Mouse (Mus musculus) heart, embryonic 13.5 days (tissue): ENCODE measurements around the gene Hadh. TPM values are rescaled to one million over a fixed set of nuclear protein-coding genes. Genes with fewer than 3 reads are reported as not detected.

Source experiments
- ATAC-seq: fragments of 200-750 bp; cut with Nextera tagmentation; 2 replicates; pipeline ENCODE4 v1.8.0; 2017; ENCODE audit warnings: moderate TSS enrichment; ENCODE audit not compliant: insufficient number of reproducible peaks, low FRiP score, low TSS enrichment; ENCODE audit errors: extremely low read depth
- H3K27ac ChIP-seq: fragments of 300-500 bp; sonication (generic); replicated peaks from 2 replicates; pipeline ENCODE4 v1.5.1; 2015; ENCODE audit warnings: moderate library complexity, mild to moderate bottlenecking, inconsistent platforms
- H3K27me3 ChIP-seq: fragments of 300-500 bp; sonication (generic); replicated peaks from 2 replicates; pipeline ENCODE4 v1.6.1; 2015; ENCODE audit warnings: mild to moderate bottlenecking, inconsistent platforms
- H3K36me3 ChIP-seq: fragments of 300-500 bp; sonication (generic); 2 replicates; pipeline ENCODE4 v1.6.1; 2015; ENCODE audit warnings: mild to moderate bottlenecking, inconsistent platforms
- H3K4me1 ChIP-seq: fragments of 300-500 bp; sonication (generic); 2 replicates; pipeline ENCODE4 v1.6.1; 2015; ENCODE audit warnings: inconsistent platforms
- H3K4me2 ChIP-seq: fragments of 300-500 bp; sonication (generic); 2 replicates; pipeline ENCODE4 v1.6.1; 2015; ENCODE audit warnings: inconsistent platforms, mild to moderate bottlenecking, moderate library complexity
- H3K4me3 ChIP-seq: fragments of 300-500 bp; sonication (generic); 2 replicates; pipeline ENCODE4 v1.5.1; 2015; ENCODE audit warnings: moderate library complexity, mild to moderate bottlenecking, inconsistent platforms
- H3K9ac ChIP-seq: fragments of 300-500 bp; sonication (generic); 2 replicates; pipeline ENCODE4 v1.6.1; 2015; ENCODE audit warnings: inconsistent platforms, mild to moderate bottlenecking, moderate library complexity
- H3K9me3 ChIP-seq: fragments of 300-500 bp; sonication (generic); 2 replicates; pipeline ENCODE4 v1.6.1; 2016; ENCODE audit warnings: inconsistent platforms
- WGBS: fragments of 180-500 bp; shearing (Covaris S2); methylation state at CpG from one replicate; pipeline ENCODE4 v1.1.7; 2015; ENCODE audit warnings: mixed read lengths; 5-methylcytosine and 5-hydroxymethylcytosine counted together
- polyA plus RNA-seq: library from polyadenylated mRNA; unstranded; fragments of >200 nt; fragmentation: Nextera tagmentation; extraction: Ambion mirVana; gene quantifications from 2 replicates; pipeline ENCODE4 v1.2.1, GENCODE M21; 2015

Hadh gene
- polyA plus RNA-seq, 1 experiment from 2014 or later = 138 TPM

GRCm38 (mm10) chr3:131302452-131303319 is 30.8 kb upstream of the Hadh start, which contains the start of gene Cyp2u1:
TSS of gene Cyp2u1 (minus strand) at chr3:131303227.
- H3K36me3 ChIP-seq = peaks cover 1% of the 10 kb centered on the region
- peak within 1 kb of the TSS; percentile 86 for H3K9ac ChIP-seq
- peak within 1 kb of the TSS; percentile 84 for H3K4me3 ChIP-seq
- H3K27me3 ChIP-seq = 0 out of 2 replicates have a peak, but pooled peaks cover 10% of the 10 kb centered on the region
- WGBS = under 1% methylated on average over 71 of the region's 71 CpGs
- peak; percentile 91 for ATAC-seq
- 0 out of 2 replicates have a peak, but pooled peaks cover under 1% of the 10 kb centered on the region for H3K9me3 ChIP-seq
- peaks cover 12% of the 10 kb centered on the region for H3K4me1 ChIP-seq
- H3K27ac ChIP-seq = peak within 1 kb of the TSS; percentile 87
- peak within 1 kb of the TSS; percentile 99 for H3K4me2 ChIP-seq

DNA sequence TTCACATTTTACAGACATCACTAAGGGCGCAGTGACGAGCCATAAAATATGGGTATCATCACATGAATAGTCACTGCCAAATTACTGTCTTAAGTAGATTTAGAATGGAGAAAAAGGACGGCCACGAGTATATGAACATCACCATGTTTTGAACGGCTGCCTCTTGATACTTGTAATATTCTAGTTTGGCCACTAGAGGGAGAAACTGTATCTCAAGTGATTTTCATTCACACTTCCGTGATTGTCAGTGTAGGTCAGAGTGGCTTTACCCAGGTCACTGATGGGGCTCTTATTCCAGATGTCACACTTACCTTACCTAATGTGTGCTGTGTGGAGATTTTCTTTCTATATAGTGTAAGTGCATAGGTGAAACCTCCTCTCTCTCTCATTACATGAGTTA is 28.0 kb upstream of the Hadh start:
- no peaks in the 10 kb centered on the region for H3K9me3 ChIP-seq
- WGBS = 9% methylated on average over 6 of the region's 6 CpGs

GRCm38 (mm10) chr3:131299078-131299477 is 27.2 kb upstream of the Hadh start:
- H3K9me3 ChIP-seq = no peaks in the 10 kb centered on the region
- H3K9ac ChIP-seq = no peak overlapping the region
- peaks cover 38% of the 10 kb centered on the region for H3K4me1 ChIP-seq
- no peak overlapping the region for H3K27ac ChIP-seq
- H3K36me3 ChIP-seq = peaks cover 5% of the 10 kb centered on the region
- H3K27me3 ChIP-seq = 0 out of 2 replicates have a peak, but pooled peaks cover 6% of the 10 kb centered on the region
- no peak overlapping the region for H3K4me2 ChIP-seq
- no peak overlapping the region for H3K4me3 ChIP-seq
- 70% methylated on average over 9 of the region's 9 CpGs for WGBS
- no peak for ATAC-seq

More for the DNA sequence above, 28.0 kb upstream of the Hadh start:
- H3K27ac ChIP-seq = no peak overlapping the region
- H3K4me3 ChIP-seq = no peak overlapping the region
- H3K36me3 ChIP-seq = peaks cover 5% of the 10 kb centered on the region
- H3K27me3 ChIP-seq = 0 out of 2 replicates have a peak, but pooled peaks cover 10% of the 10 kb centered on the region
- no peak overlapping the region for H3K4me2 ChIP-seq
- no peak overlapping the region for H3K9ac ChIP-seq
- peaks cover 37% of the 10 kb centered on the region for H3K4me1 ChIP-seq
- ATAC-seq = no peak

DNA sequence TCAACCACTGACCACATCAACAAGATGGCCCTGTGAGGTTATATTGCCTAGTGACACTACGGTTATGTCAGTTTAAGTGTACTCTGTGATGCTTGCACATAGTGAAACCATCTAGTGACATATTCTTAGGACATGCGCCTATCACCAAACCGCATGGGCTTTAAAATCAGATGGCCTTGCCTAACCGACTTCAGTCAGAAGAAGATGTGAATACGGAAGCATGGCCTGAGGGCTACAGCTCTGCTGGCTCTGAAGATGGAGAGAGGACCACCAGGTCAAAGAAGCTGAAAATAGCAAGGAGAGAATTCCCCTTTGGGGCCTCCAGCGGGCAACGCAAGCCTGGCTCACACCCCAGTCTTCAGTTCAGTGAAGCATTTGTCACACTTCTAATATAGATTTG is 25.0 kb upstream of the Hadh start:
- H3K9me3 ChIP-seq = no peaks in the 10 kb centered on the region
- 83% methylated on average over 7 of the region's 7 CpGs for WGBS
- H3K27ac ChIP-seq = no peak overlapping the region

DNA sequence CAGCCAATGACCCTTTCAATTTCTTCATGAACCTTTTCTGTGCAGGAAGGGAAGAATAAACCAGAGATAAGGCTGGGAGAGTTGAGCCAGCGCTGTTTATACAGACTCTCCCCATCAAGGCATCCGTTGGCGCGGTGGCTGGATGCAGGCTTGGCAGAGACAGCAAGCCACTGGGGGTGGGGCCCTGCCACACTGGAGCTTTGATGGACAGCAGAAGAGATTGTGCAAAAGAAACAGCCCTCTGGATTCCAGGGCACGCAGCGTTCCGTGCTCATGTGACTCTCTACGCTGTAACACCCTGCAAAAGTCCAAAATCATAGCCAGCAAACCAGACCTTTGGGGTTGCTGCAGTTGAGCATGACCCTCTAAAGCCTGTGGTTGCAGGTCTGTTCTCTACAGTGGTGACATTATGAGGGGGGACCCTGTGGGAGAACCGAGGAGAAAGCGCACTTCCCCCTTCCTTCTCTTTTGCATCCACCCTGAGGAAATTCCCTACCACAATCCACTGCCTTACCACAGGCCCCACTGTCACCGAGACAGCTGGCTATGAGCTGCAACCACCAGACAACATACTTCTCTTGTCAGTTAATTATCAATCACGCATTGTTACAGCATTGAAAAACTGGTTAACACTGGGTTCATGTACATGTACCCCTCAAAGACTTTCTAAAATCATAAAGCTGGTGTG is 23.8 kb upstream of the Hadh start:
- Histone ChIP-seq H3K27me3 (no peaks in the 10 kb centered on the region), H3K9ac (peak overlapping the region; percentile 2; the same call in 1 of the 2 replicates), H3K4me3 (no peak overlapping the region), H3K4me2 (peak overlapping the region; percentile 37), H3K9me3 (no peaks in the 10 kb centered on the region), H3K36me3 (peaks cover 16% of the 10 kb centered on the region), H3K27ac (0 out of 2 replicates have a peak overlapping the region, but pooled peaks have one; percentile 7), H3K4me1 (peaks cover 29% of the 10 kb centered on the region)
- no peak for ATAC-seq
- 40% methylated on average over 12 of the region's 12 CpGs for WGBS

More for the DNA sequence above, 25.0 kb upstream of the Hadh start:
- Histone ChIP-seq H3K9ac (no peak overlapping the region), H3K4me1 (peaks cover 34% of the 10 kb centered on the region), H3K4me3 (no peak overlapping the region), H3K36me3 (peaks cover 5% of the 10 kb centered on the region), H3K27me3 (0 out of 2 replicates have a peak, but pooled peaks cover 3% of the 10 kb centered on the region), H3K4me2 (no peak overlapping the region)
- ATAC-seq = no peak

DNA sequence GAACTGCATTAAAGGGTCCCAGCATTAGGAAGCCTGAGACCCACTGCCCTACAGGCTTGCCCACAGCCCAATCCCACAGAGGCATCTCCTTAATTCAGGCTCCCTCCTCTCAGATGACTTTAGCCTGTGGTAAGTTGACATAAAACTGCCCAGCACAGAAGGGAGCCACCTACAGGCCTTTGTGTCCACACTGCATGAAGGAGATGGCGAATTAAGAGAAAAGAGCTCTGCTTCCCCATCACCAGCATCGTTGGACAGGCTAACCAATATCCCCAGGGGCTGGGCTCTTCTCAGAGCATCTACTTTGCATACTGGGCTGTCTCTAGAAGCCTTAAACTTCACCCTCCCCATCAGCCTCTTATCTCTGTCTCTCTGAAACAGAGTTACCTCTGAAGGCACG is 22.6 kb upstream of the Hadh start:
- H3K4me2 ChIP-seq = no peak overlapping the region
- no peak overlapping the region for H3K4me3 ChIP-seq
- 38% methylated on average over 3 of the region's 3 CpGs for WGBS
- no peaks in the 10 kb centered on the region for H3K27me3 ChIP-seq
- no peaks in the 10 kb centered on the region for H3K9me3 ChIP-seq
- no peak overlapping the region for H3K27ac ChIP-seq
- no peak for ATAC-seq
- H3K9ac ChIP-seq = no peak overlapping the region
- H3K36me3 ChIP-seq = peaks cover 17% of the 10 kb centered on the region
- H3K4me1 ChIP-seq = peaks cover 26% of the 10 kb centered on the region

- peaks cover 26% of the 10 kb centered on the region for H3K4me1 ChIP-seq
- ATAC-seq = no peak
- 68% methylated on average over 3 of the region's 3 CpGs for WGBS
- H3K4me2 ChIP-seq = no peak overlapping the region
- no peak overlapping the region for H3K9ac ChIP-seq
- H3K27ac ChIP-seq = no peak overlapping the region
- peaks cover 17% of the 10 kb centered on the region for H3K36me3 ChIP-seq
- no peaks in the 10 kb centered on the region for H3K9me3 ChIP-seq
- H3K27me3 ChIP-seq = no peaks in the 10 kb centered on the region
- no peak overlapping the region for H3K4me3 ChIP-seq
Observed at GRCm38 (mm10) chr3:131292959-131293358, 21.1 kb upstream of the Hadh start.

- Histone ChIP-seq H3K4me3 (no peak overlapping the region), H3K27me3 (no peaks in the 10 kb centered on the region), H3K36me3 (peaks cover 12% of the 10 kb centered on the region), H3K9me3 (no peaks in the 10 kb centered on the region), H3K4me1 (peaks cover 24% of the 10 kb centered on the region), H3K27ac (no peak overlapping the region), H3K4me2 (no peak overlapping the region), H3K9ac (no peak overlapping the region)
- ATAC-seq = no peak
- 86% methylated on average over 2 of the region's 2 CpGs for WGBS
Observed at GRCm38 (mm10) chr3:131292349-131292748, 20.4 kb upstream of the Hadh start.

DNA sequence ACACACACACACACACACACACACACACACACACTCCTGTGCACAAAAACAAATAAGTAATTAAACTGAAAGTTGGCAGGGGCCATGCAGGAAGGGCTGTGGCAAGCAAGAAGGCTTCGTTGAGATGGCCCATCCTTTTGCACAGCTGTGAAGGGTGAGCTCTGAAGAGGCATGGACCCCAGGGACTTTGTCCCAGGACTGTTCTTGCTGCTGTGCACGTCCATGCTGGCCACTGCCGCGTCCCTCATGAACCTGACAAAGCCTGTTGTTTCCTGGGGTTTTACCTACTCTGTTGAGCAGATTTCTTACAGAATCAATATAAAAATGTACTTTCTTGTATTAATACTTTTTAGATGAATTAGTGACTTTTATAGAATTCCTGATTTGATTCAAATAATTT is 20.0 kb upstream of the Hadh start:
- WGBS = 76% methylated on average over 4 of the region's 4 CpGs

GRCm38 (mm10) chr3:131274151-131274550 is 2.2 kb upstream of the Hadh start:
- no peak overlapping the region for H3K4me3 ChIP-seq
- H3K36me3 ChIP-seq = no peaks in the 10 kb centered on the region
- ATAC-seq = no peak
- no peak overlapping the region for H3K9ac ChIP-seq
- H3K27me3 ChIP-seq = no peaks in the 10 kb centered on the region
- peaks cover 6% of the 10 kb centered on the region; the same call in 1 of the 2 replicates for H3K9me3 ChIP-seq
- WGBS = 79% methylated on average over 4 of the region's 4 CpGs
- peaks cover 28% of the 10 kb centered on the region for H3K4me1 ChIP-seq
- H3K27ac ChIP-seq = no peak overlapping the region
- H3K4me2 ChIP-seq = no peak overlapping the region

More for the DNA sequence above, 20.0 kb upstream of the Hadh start:
- peaks cover 19% of the 10 kb centered on the region for H3K4me1 ChIP-seq
- no peaks in the 10 kb centered on the region for H3K27me3 ChIP-seq
- no peak overlapping the region for H3K4me3 ChIP-seq
- ATAC-seq = no peak
- peaks cover 12% of the 10 kb centered on the region for H3K36me3 ChIP-seq
- H3K9me3 ChIP-seq = no peaks in the 10 kb centered on the region
- no peak overlapping the region for H3K4me2 ChIP-seq
- no peak overlapping the region for H3K27ac ChIP-seq
- no peak overlapping the region for H3K9ac ChIP-seq

- no peak for ATAC-seq
- Histone ChIP-seq H3K4me1 (peaks cover 40% of the 10 kb centered on the region), H3K9ac (peak overlapping the region; percentile 93), H3K9me3 (no peaks in the 10 kb centered on the region), H3K27ac (peak overlapping the region; percentile 92), H3K27me3 (no peaks in the 10 kb centered on the region), H3K36me3 (peaks cover 8% of the 10 kb centered on the region; the same call in 1 of the 2 replicates), H3K4me2 (peak overlapping the region; percentile 77), H3K4me3 (peak overlapping the region; percentile 83)
- WGBS = 34% methylated on average over 10 of the region's 10 CpGs
Observed at GRCm38 (mm10) chr3:131272374-131273100, 636 bp upstream of the Hadh start.
